Mouse (Mus musculus): ENCODE data around the gene Tlx1.

Gene Tlx1

DNA sequence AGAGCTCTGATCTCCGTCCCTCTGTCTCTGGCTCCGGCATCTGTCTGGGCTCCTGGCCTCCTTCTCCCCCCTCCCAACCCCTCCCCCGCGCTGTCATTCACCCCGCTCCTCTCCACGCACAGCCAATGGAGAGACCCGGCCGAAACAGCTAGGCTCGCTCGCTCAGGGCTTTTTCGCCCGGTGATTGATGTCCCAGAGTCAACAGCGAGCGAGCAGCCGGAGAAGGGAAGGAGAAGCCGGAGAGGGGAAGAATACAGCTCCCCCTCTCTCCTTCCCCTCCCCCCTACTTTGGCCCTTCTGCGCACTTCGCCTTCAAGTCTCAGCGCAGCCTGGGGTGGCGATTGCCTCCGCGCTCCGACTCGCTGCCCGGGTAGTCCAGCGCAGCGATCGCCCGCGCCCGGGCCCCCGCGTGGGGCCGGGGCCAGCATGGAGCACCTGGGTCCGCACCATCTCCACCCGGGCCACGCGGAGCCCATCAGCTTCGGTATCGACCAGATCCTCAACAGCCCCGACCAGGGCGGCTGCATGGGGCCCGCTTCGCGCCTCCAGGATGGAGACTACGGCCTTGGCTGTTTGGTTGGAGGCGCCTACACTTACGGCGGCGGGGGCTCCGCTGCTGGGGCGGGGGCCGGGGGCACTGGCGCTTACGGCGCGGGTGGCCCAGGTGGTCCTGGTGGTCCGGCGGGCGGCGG is at the start of gene Tlx1:
Tlx1 (plus strand) TSS at position 191 of the 692 bp plus-strand sequence.
- no peak for DNase-seq (ENCODE audit: low read depth, low spot score)

DNA sequence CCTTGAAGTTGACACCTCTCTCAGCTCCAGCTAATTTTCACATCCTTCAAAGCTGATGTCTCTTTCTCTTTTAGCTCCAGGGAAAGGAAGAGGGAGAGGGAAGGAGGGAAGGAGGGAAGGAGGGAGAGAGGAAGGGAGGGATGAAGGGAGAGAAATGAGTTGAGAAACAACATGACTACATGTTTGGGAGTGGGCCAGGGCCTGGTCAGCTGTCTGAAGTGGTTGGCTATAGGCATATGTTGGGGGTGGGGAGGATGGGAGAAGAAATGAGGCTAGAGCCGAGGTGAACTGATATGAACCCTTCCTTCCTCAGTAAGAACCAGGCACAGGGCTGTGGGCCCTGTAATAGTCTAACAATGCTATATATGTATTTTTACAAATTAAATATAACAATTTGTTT is 44.9 kb upstream of the Tlx1 start:
- no peak for DNase-seq (ENCODE audit: low read depth, low spot score)

DNA sequence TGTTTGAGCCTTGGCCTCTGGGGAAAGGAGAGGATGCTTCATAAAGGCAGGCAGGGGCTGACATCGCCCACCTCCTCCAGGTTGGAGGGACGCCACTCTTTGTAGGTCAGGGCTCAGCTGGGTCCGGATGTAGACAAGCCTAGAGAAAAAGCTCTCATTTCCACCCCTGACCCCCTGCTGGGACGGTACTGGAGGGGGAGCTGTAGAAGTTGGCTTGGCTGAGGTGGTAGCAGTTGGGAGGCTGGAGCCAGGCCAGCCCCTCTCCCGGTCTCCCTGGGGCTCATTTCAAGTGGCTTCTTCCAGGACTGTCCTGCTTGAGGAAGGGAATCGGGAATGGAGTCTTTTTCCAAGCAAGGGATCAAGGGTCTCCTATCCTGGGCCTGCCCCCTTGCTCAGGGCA is 43.8 kb upstream of the Tlx1 start:
- DNase-seq (ENCODE audit: low read depth, low spot score) = no peak

DNA sequence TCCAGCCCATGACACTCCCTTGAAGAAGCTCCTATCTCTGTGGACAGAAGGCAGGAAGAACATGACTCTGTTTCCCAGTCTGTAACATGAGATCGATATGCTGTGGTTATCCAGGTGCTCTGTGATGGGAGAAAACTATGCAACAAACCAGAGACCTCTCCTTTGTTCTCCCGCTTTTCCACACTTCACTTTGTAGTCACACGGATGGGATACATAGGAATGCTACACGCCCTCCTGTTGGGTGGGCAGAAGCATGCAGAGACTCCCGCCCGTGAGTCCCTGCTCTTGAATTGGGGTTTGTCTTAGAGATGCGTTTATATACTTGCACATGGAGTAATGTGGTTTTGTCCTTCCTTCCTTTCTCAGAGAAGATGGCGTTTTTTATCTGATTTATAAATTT is 39.8 kb upstream of the Tlx1 start:
- DNase-seq (ENCODE audit: low read depth, low spot score) = no peak

DNA sequence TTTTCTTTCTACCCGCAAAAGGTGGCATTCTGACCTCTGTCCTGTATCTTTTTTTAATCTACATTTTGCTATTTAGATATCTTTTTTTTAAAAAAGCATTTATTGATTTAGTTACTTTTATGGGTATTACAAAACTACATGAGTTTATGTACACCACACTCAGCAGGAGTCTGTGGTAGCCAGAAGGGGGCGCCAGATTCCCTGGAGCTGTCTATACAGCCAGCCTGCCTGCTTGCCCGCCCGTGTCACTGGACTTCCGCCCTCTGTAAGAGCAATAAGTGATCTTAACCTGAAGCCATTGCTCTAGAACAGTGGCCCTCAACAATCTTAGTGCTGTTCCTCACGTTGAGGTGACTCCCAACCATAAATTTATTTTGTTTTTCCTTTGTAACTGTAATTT is 38.0 kb upstream of the Tlx1 start:
- peak; percentile 6 for DNase-seq (ENCODE audit: low read depth, low spot score)

DNA sequence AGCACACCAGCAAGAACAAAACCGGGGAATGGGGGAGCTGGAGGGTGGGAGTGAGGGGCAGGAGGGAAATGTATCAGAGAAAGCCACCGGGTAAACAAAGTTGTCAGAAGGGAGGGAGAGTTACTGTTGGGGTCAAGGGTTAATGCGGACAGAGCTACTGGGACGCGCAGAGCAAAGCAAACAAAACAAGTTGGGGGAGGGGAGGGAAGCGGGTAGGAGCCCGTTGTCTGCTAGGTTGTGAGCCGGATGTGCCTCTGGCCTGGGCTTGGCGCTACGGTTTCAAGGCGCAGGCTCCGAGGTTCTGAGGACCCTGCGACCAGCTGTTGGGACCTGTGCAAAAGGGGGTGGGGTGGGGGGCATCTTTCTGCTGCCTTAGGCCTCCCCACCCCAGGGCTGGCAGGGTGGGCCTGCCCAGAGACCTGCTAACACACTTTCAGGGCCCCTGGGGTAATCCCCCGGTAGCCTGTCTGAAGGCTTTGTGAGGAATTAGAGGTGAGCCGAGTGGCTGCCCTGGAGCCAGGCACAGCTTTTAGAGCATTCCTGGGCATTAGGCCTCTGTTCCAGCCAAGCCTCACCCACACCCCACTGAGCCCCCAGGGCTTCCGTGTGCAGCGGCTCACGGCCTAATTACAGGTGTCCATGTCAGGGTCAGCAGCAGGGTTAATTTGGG is 36.6 kb upstream of the Tlx1 start:
- no peak for DNase-seq (ENCODE audit: low read depth, low spot score)

DNA sequence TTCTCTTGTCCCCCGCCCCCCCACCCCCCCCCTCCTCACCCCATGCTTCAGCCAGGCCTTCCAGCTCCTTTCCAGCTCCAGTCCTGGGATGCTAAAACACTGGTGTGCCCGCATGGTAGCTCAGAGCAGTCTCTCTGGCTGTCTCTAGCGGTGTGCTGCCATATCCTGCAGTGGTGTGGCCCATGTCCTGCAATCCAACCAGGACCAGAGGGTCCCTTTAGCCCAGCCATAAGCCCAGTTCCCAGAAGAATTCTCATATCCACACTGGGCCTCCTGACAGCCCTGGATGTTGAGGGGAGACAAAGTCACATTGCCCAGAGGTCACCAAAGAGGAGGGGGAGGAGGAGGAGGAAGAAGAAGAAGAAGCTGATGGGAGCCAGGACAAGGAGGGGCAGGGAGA is 35.7 kb upstream of the Tlx1 start:
- no peak for DNase-seq (ENCODE audit: low read depth, low spot score)

DNA sequence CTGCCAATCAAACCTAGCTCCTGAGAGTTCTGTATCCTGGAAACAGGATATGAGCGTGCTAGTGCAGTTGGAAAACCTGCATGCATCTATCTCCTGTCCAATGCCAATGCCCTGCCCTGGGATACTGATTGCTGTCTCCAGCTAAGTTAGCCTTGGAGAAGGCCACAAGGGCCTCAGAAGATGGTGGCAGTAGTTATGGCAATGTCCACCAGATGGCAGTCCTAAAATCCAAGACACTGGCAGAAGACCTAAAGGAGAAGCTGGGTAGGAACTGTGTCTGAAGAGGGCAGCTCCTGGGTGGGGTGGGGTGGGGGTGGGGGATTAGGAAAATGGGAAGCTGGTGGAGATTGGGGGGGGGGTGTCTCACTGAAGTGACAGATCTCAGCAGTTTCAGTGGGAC is 33.7 kb upstream of the Tlx1 start:
- DNase-seq (ENCODE audit: low read depth, low spot score) = no peak

DNA sequence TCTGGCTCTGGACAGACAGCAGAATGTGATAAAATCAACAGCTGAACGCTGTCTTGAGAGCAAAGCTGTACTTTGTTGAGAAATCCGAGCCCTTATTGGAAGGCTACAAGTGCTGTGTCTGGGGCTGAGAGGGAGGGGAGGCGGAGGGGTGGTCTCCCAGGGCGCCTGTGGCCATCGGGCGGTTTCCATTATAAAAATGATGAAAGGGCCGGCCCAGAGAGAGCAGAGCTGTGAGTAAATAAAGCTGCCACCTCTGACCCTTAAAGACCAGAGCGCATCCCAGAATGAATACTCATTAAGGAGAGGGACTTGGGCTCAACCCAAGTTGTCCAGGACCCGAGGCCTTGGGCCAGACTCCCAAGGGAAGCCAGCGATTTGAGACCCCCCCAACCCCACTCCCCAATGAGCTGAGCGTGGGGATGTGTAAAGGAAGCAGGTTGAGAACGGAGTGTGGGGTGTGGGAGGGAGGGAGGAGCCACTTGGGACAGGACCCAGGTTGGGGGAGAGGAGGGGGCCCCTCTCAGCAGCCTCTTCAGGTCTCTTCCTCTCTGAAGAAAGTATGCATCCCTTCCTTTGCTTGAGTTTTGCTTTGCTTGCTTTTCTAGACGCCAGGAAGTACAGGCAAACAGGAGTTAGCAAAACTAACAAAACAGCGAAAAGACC is 18.4 kb upstream of the Tlx1 start:
- no peak for DNase-seq (ENCODE audit: low read depth, low spot score)

DNA sequence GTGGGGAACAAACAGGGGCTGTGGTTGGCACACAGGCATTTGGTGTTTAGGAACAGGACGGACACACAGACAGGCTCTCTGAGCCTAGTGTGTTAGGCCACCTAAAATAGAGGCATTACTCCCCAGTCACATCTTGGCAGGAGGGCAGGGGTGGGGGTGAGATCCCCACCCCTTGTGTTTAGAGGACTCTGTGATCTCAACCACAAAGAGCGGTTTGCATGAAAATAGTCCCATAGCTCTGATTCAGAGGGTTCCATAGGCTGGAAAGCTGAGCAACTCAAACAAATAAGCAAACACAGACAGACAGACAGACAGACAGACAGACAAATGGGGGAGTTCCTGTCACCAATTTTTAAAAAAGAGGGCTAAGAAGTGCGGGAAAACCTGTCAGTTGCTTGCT is 7.9 kb upstream of the Tlx1 start:
- no peak for DNase-seq (ENCODE audit: low read depth, low spot score)

DNA sequence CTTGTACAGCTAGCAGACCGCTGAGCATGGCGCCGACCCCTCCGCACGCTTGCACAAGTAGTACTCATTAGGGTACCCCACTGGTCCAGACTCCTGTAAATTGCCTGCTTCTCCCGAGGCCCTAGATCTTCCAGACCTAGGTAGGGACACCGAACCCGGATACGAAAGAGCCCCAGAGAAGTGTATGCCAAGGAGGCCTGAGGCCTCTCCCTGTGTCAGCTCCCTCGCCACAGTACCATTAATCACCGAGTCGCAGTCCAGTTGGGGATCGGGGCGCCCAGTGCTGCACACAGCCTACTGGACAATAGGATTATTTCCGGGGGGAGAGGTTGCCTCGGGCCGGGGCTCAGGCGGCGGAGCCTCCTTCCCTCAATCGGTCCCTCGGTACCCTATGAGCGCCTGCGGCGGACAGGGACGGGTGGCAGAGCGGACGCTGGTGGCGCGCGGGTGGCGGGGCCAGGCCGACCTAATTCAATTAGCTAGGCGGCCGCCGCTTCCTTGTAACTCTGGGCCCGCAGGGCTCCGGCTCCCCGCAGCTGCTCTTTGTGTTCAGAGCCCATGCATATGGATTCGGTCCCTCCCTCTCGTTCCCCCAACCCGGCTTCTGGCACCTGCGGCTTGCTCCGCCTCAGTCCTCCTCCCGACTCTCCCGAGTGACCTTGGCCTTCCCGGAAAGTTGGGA is 7.1 kb upstream of the Tlx1 start:
- no peak for DNase-seq (ENCODE audit: low read depth, low spot score)

DNA sequence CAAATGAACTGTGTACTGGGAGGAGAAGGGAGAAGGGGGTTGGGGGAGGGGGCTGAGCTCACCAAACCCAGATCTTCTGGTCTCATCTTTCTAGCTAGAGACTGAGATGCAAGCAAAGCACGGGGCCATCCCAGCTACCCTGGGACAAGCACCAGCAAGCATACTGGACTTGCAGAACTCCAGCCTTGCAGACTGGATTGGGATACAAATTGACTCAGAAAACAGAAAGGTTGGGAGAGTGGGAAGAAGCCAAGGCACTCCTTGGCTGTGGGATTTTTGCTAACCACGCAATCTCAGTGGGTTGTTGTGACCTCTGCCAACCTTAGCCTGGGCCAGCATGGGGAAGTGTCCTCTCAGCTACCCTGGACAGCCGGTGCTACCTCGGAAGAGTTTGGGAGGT is 3.4 kb upstream of the Tlx1 start:
- no peak for DNase-seq (ENCODE audit: low read depth, low spot score)

DNA sequence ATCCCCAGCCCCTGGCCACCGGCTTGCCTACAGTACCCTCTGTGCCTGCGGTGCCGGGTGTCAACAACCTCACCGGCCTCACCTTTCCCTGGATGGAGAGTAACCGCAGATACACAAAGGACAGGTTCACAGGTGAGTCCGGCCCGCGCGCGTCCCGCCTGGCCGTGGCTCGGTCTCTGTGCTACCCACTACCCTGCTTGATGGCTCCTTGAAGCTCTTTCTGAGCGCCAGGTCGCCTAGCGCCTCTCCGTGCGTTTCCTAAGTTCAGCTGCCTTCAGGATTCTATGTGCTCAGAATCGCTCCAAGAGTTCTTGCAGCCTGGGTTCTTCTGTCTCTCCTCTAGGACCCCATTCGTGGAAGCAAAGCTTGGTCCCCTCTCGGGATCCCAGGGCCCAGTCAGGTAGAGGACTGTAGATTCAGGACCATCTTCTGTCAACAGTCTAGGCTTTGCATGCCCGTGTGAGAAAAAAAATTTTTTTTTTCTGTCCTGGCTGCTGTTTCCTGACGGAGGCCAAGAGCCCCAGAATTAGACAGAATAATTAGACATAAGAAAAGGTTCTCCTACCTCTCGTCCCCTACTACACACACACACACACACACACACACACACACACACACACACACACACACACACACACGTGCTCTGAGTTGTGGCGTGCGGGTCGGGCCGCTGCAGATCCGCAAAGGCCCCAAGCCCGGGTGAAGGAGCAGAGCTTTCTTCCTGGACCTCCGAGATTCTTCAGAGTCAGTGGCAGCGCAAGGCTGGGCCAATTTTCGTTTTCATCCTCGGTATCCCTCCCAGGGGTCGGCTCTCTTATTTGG is 1.1 kb downstream of the Tlx1 start:
- no peak for DNase-seq (ENCODE audit: low read depth, low spot score)

DNA sequence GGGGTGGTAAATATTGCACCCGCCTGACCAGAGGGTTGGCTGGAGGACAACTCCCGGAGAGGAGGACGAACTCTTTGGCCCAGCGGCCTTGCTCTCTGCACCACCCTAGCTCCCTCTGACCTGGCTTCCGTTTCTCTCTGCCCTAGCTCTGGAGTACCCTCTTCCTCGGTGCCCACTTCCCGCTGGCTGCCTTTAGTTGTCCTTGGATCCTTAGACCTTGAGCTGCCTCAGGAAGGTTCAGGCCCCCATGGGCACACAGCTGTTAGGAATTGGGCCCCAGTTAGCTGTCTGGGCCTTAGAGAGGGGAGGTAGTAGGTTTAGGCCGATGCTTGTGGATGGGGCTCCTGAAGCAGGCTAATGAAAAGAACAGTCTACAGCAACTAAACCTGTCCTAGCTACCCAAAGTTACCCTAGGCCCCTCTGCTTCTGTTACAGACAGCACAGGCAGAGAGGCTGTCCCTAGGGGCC is 1.7 kb downstream of the Tlx1 start:
- DNase-seq (ENCODE audit: low read depth, low spot score) = no peak

DNA sequence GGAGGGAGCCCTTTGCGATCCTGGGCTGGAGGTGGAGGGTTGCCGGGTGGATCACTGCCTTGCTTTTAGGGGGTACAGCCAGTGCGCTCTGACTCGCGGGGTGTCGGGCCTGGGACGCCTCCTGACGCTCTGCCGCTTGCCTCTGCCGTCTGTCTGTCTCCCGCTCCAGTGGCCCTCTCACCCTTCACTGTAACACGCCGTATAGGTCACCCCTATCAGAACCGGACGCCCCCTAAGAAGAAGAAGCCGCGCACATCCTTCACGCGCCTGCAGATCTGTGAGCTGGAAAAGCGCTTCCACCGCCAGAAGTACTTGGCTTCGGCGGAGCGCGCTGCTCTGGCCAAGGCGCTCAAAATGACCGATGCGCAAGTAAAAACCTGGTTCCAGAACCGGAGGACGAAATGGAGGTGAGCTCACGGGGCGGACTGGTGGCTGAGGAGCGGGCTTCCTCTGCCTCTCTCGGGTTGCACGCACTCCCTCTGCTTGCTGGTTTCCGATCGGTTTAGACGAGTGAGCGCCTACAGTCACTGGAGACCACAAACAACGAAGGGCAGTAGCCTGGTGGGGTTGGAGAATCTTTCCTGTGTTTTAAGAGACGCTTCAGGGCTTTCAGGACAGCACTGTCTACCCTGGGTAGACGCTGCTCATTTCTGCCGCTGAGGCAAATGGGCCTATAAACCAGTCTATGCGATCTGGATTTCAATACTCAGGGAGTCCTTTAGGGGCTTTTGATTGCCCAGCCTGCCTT is 3.0 kb downstream of the Tlx1 start:
- no peak for DNase-seq (ENCODE audit: low read depth, low spot score)

DNA sequence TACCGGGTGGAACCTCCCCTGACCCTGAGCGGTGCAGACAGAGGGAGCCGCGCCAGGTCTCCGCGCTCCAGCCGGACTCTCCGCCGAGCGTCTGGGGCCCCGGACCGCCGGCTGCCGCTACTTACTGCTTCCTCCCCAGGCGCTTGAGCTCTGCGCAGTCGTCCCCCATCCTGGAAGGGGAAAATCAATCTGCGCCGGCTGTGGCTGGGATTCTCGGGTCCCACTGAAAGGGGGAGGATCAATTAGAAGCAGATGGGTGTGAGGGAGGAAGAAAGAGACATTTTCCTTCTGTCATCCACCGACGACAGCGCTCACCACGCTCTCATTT is 3.5 kb downstream of the Tlx1 start:
- no peak for DNase-seq (ENCODE audit: low read depth, low spot score)

DNA sequence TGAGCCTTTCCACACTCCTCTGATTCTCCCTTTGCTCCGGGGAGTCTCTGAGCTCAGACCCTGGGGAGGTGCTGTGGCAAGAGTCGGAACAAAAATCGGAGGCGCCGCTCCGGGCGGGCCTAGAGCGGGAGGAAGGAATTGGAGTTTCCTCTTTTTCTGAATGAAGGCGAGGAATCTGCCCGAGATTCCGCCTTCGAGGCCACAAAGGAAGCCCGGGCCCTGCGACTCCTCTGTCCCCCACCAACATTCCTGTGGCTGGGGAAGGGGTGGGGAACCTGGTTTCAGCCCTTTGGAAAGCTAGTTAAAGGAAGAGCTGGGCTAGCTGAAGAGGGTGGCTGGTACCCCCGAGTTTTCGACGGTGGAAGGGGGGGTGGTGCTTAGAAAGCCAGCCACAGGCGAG is 4.0 kb downstream of the Tlx1 start:
- DNase-seq (ENCODE audit: low read depth, low spot score) = no peak

DNA sequence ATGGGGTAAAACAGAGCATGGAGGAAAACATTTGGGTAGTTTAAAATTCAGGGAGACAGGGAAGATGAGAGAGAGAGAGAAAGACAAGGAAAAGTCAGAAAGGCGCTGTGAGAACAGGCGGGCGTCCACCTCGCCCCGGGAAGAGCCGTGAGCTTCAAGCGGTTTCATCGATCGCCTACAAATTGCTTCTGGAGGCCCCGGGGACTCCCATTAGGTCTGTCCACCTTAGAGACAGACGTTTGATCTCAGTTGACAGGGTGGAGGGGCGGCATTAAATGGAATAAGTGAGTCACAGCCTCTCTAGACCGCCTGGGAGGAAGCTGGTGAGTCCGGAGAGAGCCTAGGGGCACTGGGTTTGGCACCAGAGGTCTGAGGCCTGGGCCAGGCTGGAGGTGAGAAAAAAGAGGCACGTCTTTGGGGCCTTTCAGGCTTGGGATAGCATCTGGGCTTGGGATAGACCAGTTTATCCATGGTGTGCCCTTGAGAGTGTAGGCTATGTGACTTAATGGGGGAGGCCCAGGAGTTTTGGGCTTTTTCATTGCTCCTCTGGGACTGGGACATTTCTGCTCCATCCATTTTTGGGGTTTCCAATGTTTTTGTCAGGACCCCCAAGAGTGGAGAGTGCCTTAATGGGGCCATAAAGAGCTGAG is 4.8 kb downstream of the Tlx1 start:
- no peak for DNase-seq (ENCODE audit: low read depth, low spot score)

DNA sequence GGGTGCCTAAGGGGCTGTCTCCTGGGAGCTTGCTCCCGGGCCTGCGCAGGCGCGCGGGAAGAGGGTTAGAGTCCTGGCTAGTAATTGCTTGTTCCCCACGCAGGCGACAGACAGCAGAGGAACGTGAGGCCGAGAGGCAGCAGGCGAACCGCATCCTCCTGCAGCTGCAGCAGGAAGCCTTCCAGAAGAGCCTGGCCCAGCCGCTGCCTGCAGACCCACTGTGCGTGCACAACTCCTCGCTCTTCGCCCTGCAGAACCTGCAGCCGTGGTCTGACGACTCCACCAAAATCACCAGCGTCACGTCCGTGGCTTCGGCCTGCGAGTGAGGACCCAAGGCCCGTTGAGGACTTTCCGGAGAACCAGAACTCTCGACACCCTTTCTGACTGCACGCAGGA is 5.3 kb downstream of the Tlx1 start:
- DNase-seq (ENCODE audit: low read depth, low spot score) = no peak

DNA sequence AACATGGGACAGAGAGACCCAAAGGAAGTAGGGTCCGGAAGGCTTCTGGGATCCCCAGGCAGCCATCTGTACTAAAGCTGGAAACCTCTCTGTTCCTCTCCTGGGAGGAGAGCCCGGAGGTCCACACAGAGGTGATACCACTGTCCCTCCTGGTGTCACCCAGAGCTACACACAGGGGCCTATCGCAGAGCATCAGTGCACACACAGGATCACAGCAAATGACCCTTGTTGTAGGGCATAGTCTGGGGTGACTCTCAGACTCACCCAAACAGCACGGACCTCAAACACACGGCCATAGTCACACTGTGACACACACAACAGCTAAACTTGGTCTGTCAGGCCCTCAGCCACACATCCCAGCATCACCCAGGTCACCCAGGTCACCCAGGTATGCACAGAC is 5.9 kb downstream of the Tlx1 start:
- DNase-seq (ENCODE audit: low read depth, low spot score) = no peak

DNA sequence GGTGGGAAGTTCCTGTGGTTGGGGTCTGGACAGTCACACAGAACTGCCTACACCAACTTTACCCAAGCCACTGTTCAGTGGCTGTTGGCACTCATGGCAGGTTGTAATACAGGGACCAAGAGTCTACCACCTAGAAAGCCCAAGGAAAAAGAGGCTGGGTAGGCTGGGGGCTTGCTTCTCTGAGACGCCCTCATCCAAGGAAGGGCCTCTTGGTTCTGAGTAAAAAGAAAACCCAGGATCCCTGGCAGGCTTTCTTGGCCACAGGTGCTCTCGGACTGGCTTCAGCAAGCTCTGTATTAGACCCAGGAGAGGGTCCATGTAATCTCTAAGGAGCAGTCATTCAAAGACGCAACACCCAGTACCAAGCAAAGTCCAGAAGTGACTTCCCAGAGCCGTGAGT is 7.7 kb downstream of the Tlx1 start:
- no peak for DNase-seq (ENCODE audit: low read depth, low spot score)

Measured in c-Kit-negative CD71-positive TER-119-positive erythroid progenitor cells, embryonic 14.5 days (primary cell).